Mouse (Mus musculus) adrenal gland, adult 2 months (tissue): ENCODE measurements around the gene Tspan6. TPM values are rescaled to one million over a fixed set of nuclear protein-coding genes. Genes with fewer than 3 reads are reported as not detected.

Experiments
- DNase-seq: peaks from one replicate; pipeline ENCODE4 v3.0.0; 2021
- long read RNA-seq: library from polyadenylated mRNA; stranded (forward); transcript quantifications from one replicate; pipeline ENCODE4 v2.0.0, GENCODE M21; 2021
- polyA plus RNA-seq: library from polyadenylated mRNA; depleted of rRNA; stranded (reverse); fragments of >200 nt; gene quantifications from 2 replicates; pipeline ENCODE4 v1.2.3, GENCODE M21; 2012; rRNA removed
- total RNA-seq, 2 experiments: library from RNA; stranded (reverse); gene quantifications; 2 replicates each; pipeline ENCODE4 v1.2.3; 2021

The Tspan6 gene
- 10 to 100 TPM; 27.7 to 33.6 TPM for total RNA-seq
- polyA plus RNA-seq = 2.4 and 3.3 TPM in 2 replicates
- long read RNA-seq, transcript Tspan6-201 (8 exons, 1,765 nt) = major isoform, 30 of 30 reads
- long read RNA-seq, partial matches to known transcripts = 0 of 30 reads
- long read RNA-seq, other reads (novel, unspliced or antisense) = 0 of 30 reads

DNA sequence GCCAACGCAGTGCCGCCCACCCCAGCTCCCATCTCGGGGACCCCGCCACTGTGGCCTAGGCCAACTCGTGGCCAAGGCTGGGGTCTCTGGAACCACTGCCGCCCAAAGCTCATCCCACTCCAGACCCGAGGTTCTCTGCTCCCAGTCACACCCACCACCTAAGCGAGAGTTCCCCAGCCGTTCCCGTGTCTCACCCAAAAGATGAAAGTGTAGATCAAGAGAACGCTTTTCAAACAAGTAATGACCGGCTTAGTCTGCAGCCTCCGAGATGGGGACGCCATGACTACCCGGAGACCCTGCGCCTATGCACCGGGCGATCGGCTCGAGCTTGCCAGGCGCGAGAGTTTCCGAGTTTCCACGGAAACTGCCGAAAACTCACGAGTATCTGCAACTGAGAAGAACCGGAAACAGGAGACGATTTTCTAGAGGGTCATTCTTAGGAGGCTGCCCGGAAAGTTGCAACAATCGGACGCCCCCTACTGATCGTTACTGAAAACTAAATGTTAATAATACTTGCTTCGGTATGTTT lies at the start of gene Tspan6:
Tspan6 (minus strand) TSS at position 416 of the 529 bp plus-strand sequence.
- peak; percentile 83 for DNase-seq

DNA sequence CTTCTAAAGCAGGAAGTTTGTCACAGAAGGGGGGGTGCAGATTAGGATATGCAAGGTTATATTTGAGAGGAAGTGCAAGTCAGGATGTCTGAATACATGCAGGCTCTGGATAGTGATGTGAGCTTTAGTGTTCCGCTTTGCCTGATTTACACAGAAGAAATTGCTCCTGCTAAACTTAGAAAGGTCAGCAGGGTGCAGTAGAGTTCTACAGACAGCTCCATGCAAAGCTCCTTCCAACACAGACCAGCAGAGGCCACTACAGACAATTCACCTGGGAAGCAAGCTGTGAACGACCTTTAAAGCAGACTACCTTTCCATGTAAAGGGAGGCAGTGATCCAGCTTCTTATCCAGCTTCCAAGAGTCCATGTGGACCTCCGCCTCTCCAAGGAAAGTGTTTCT lies 49.2 kb upstream of the Tspan6 start:
- peak; percentile 43 for DNase-seq

DNA sequence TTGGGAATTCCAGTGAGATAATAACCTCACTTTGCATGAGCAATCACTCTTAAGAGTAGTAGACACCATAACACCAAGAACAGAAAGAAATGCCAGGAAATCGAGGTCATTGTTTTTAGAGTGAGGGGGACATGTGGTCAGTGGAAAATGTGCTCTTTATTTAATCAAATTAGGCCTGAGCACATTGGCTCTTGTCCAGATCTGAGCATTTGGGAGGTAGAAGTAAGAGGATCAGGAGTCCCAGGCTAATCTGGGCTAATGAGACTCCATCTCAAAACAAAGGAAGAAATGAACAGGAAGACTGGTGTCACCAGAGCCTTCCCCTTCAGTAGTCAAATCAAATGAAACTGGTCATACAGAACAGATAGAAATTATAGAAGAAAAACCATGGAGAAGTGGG lies 41.3 kb upstream of the Tspan6 start:
- no peak for DNase-seq

DNA sequence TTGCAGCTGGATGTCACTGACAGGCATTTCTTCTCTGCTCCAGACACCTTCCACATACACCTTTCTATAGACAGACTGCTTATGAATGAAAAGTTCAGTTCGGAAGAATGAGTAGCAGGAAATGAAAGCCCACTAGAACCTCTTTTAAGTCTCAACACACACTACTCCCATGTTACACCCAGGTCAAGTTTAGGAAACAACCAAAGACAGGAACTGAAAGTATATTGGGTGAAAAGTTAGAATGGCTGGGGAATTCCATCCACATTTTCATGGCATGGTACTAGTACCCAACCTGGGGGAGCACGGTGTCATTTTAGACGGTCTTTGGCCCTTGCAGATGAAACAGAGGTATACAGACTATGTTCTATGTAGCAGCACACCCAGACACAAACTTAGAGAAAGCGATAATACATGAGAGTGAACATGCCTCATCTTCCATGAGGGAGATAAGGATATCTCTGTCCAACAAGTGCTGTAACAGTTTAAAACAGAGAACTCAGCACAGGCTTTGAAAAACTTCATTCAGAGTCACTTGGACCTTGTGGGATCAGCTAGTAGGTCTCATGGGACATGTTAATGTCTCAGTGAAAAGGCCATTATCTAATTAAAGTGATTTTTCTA lies 38.5 kb upstream of the Tspan6 start:
- DNase-seq = no peak

DNA sequence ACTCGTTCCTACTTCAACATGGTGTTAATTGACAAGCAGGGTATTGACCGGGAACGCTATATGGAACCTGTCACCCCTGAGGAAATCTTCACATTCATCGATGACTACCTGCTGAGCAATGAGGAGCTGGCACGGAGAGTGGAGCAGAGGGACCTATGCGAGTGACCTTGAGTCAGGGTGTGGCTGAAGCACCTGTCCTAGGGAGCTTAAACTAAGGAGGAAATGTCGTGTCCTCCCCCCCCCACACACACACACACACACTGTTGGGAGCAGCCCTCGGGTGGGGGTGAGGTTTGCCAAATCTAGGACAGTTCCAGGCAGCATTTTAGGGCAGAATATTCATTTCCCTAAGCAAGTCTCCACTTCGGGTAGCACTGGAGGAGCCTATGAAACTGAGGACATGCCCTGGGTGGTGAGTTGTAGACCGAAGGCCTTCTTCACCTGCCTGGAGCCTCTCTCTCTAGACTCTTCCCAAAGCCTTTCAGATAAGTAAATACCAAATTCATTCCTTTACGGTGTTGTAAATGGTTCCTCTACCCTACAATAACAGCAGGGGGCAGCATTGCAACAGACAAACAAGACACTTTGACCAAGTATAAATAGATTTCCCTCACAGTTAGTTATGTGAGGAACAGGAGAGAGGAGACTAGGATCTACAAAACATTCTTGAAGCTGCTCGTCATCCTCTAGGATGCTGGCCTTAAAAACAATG lies 33.2 kb upstream of the Tspan6 start:
- peak; percentile 14 for DNase-seq

GRCm38 (mm10) chrX:133926760-133927159 lies 28.5 kb upstream of the Tspan6 start:
- DNase-seq = no peak

- DNase-seq = no peak
These were observed 23.0 kb upstream of the Tspan6 start for GRCm38 (mm10) chrX:133921187-133921586.

DNA sequence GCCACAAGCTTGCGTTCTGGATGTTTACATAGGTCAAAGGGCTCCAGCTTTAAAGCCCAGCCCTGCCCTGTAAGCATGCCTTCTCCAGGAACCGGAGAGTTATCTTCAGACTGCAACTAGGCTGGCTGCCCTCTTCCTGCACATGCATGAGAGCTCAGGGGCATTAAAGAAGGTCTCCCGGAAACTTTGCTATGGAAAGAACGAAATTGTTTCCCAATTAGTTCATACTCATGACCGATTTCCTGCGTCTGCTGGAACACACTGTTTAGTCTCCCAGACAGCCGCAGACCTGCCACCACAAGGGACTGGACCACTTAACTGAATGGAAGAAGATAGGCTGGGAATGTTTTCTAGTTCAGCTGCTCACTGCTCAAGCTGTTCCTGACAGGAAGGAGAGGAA lies 16.0 kb upstream of the Tspan6 start:
- DNase-seq = no peak

DNA sequence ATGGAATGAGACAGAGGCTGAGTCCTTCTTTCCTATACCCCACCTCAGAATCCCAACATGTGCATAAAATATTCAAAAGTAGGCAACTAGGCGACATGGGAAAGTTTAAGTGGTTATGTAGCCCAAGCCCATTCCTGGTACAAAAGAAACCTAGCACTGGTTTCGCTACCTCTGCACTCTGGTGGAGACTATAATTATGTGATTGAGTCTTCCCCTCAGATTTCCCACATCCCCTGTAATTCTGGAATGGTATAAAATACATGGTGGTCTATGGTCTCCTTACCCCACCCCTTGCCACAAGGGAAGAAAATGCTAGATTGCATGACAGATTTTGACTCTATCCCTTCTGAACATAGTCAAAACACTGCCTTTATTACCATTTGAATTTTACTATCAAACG lies 14.8 kb upstream of the Tspan6 start:
- no peak for DNase-seq

DNA sequence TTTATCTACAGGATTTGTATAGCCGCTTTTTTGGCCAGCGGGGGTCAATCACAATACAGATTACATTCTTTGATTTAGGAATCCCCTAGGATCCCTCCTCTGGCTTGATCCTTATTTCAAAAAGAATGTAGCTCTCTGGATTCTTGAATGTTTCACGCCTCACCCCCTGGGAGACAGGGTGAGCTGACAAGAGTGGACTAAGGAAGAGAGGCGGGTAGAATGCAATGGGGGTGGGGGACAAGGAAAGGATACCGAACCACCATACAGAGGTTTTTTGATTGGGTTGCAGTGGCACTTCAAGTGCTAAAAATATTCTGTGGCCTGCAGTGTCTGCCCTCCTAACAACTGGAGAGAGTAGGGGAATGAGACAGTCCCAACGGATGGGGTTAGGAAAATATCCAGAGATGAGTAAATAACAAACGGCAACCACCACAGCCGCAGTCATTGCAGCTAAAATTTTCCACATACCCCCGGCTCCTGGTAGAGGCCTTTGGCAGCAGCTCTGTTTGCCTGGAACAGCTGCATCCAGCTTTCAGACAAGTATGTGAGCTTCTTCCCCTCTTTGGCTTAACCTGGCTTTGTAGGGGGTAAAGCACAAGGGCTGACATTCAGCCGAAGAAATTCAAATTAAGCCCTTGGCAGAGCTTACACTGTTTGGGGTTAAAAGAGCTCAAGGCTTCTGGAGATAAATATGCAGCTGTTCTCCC lies 13.3 kb upstream of the Tspan6 start:
- DNase-seq = peak; percentile 11

- DNase-seq = no peak
These were observed 10.0 kb upstream of the Tspan6 start, which contains the start of gene Srpx2 for GRCm38 (mm10) chrX:133908261-133908660. Gene Srpx2 (plus strand): TSS chrX:133908426.

DNA sequence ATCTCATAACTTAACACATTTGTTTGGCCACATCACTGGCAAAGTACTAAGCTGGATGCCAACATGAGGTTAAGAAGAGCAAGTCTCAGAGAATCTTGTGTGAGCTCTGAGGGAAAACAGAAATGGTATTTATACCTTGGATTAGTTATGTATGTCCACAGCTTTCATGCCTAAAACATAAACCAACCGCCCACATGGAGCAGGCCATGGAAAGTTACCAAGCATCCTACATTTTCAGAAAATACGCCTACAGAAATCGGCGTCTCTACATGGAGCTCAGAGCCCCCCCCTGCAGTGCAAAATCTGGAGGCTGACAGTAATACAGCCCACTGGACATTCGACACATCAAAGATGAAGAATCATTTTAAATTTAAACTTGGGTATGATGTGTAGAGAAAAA lies 10.1 kb downstream of the Tspan6 start:
- DNase-seq = no peak

- no peak for DNase-seq
These were observed 10.9 kb downstream of the Tspan6 start for GRCm38 (mm10) chrX:133887308-133887707.

GRCm38 (mm10) chrX:133869743-133870142 lies 28.5 kb downstream of the Tspan6 start:
- DNase-seq = no peak

DNA sequence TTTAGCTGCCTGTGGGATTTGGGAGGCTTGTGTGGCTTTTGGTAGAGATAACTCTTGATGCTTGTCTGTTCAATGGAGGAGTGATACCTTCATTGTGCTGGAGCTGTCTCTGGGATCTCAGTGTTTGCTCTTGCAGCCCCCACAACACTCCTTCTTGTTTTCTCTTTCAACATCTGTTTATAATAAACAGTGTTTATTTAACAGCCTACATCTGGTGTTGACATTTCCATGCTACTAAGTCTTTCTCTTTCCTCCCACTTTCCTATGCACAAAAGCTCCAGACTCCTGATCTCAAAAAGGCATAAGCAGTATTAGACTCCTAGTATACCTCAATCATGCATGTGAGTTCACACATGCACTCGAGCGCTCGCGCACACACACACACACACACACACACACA lies 44.6 kb downstream of the Tspan6 start:
- no peak for DNase-seq

- DNase-seq = no peak
These were observed 47.5 kb downstream of the Tspan6 start, which contains the start of gene Tnmd for GRCm38 (mm10) chrX:133850680-133851079. Gene Tnmd (plus strand): TSS chrX:133850980.

Other genes with a start within 250 kb of the Tspan6 start
- 1 to 10 TPM; 6.1 to 8.0 TPM for gene Pcdh19, start 209.4 kb downstream of the Tspan6 start, total RNA-seq
- 1.2 and 1.6 TPM in 2 replicates for gene Pcdh19, start 209.4 kb downstream of the Tspan6 start, polyA plus RNA-seq
- gene Tnmd, start 47.4 kb downstream of the Tspan6 start, total RNA-seq = under 1 TPM in 1 of 2 experiments, not detected in 1; 0.48 TPM
- not detected in 2 replicates for gene Tnmd, start 47.4 kb downstream of the Tspan6 start, polyA plus RNA-seq
- gene Srpx2, start 10.0 kb upstream of the Tspan6 start, total RNA-seq = 1 to 10 TPM; 3.7 to 3.8 TPM
- gene Srpx2, start 10.0 kb upstream of the Tspan6 start, polyA plus RNA-seq = 2.2 and 2.8 TPM in 2 replicates
- 10 to 100 TPM; 12.7 to 16.0 TPM for gene Sytl4, start 83.4 kb upstream of the Tspan6 start, total RNA-seq
- 0.73 and 0.96 TPM in 2 replicates for gene Sytl4, start 83.4 kb upstream of the Tspan6 start, polyA plus RNA-seq
- 10 to 100 TPM; 30.8 to 38.0 TPM for gene Cstf2, start 160.8 kb upstream of the Tspan6 start, total RNA-seq
- 10.0 and 23.7 TPM in 2 replicates for gene Cstf2, start 160.8 kb upstream of the Tspan6 start, polyA plus RNA-seq